Mouse (Mus musculus): ENCODE data around the gene Pkd1l1.

DNA sequence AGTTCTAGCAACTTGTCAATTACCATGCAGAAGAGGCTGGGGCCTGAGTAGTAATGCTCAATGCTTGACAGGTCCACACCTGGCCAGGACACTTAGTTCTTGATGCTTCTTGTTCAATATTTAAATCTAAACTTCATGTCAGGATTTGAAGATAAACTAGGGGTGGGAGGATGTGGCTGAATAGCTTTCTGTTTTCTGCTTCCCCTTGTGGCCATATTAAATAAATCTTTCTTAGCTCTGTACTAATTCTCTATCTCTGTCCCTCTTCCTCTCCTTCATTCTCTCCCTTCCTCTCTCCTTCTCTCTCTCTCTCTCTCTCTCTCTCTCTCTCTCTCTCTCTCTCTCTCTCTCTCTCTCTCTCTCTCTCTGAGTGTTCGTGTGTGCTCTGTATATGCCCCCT lies 163.4 kb downstream of the Pkd1l1 start:
- no peak for TF ChIP-seq POLR2A (IDR thresholded peaks at IDR 0.05; ENCODE audit: extremely low read depth, insufficient read depth, low read length)
- no peak for TF ChIP-seq CTCF (IDR thresholded peaks at IDR 0.05; ENCODE audit: low read depth, low read length)
